Mouse (Mus musculus): ENCODE measurements around the gene Med14. TPM values are rescaled to one million over a fixed set of nuclear protein-coding genes. Genes with fewer than 3 reads are reported as not detected.

Gene Med14
- total RNA-seq (2022): 10 to 100 TPM; 21.0 to 24.9 (median 24.1) TPM

DNA sequence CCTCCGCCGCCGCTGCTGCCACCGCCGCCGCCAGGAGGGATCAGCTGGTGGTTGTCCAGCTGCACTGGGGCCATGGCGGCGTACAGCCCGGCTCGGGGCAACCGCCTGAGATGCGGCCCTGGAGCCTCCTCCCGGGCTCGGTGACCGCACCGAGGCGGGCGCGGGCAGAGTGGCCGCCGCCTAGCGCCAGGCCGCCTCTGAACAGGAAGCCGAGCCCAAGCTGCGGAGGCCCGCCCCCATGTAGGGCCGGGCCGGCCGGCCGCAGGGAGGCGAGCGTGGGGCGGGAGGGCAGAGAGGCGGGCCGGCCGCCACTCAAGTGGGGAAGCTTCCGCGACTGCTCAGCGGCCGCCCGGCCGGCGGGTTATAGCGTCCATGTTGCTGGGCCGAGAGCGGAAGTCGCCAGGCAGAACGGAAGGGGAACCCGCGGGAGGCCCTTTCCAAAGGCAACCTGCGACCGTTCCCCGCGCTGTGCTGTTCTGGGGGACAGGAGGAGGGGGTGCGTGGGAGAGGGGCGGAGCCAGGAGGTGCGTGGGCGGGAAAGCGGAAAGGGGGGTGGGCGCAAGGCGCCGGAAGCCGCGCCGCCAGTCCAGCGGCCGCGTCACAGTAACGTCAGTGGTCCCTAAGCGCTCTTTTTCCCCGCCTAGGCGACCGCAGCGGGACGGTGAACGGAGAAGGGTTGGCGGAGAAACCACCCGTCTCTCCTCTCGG is at the start of gene Med14:
Gene Med14 (minus strand): TSS at position 448 of the 708 bp plus-strand sequence.
- DNase-seq (ENCODE audit: low spot score in 2 of 2): peak; percentile 59 to 84

- DNase-seq (ENCODE audit: low spot score in 2 of 2): no peak
Observed at GRCm38 (mm10) chrX:12800559-12800958, 38.7 kb upstream of the Med14 start.

GRCm38 (mm10) chrX:12794842-12795241 is 33.0 kb upstream of the Med14 start:
- DNase-seq (ENCODE audit: low spot score in 2 of 2): no peak

DNA sequence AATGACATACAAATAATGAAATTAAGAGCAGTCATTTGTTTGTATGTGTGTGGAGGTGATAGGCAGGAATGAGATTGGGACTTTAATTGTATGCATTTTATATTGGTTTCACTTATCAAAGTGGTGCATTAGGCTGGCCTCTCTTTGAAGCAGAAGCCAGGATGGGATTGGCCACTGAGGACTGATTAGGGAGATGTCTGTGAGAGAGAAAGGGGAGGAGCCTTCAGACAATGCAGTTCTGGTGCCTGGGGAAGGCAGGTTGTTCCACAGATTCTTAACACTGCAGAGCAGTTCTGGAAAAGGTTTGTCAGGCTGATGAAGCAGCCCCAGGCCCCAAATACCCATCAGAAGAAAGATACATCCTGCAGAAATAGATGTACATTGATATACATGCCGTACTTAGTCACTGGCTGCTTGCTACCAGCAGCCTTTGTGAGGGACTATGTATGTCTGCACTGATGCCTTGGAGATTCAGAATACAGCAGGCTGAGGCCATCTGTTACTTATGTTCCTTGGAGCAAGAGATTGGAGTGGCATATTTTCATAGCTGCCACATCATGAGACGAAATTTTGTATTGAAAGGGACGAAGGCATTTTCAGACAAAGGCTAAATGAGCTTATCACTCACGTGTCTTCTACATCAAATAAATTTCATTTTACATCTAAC is 29.9 kb upstream of the Med14 start:
- no peak for DNase-seq (ENCODE audit: low spot score in 2 of 2)

- no peak for DNase-seq (ENCODE audit: low spot score in 2 of 2)
Observed at GRCm38 (mm10) chrX:12773236-12773635, 11.4 kb upstream of the Med14 start.

DNA sequence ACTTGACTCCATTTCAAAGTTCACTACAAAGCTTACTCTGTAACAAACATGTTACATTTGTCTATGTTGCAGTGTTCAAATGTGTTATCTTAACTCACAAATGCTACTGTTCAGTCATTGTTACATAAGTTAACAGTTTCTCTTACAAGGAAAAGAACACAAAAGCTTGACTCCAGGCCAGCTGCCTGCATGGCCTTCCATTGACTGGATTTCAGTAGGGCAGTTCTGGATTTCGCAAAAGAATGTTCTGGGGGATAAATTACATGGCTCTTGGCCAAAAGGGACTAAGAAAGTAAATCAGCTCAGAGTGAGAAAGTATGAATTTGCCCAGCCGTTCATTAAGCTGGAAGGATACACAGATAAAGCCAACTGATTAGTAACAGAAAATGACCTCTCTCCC is 9.7 kb upstream of the Med14 start:
- DNase-seq (ENCODE audit: low spot score in 2 of 2): no peak

DNA sequence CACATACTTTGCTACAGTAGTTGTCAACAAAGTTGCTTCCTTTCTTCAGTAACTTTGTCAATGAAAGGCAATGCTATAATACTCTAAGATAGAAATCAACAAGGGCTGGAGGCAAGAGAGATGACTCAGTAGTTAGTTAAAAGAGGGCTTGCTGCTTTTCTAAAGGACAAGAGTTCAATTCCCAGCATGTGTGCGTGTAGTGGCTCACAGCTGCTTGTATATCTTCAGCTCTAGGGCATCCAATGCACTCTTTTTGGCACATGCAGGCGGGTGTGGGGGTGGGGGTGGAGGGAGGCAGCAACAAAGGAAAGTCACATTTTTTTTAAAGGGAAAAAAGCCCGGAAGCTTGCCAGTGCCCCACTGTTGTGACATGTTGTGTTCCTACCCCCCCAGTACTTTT is 6.7 kb upstream of the Med14 start:
- no peak for DNase-seq (ENCODE audit: low spot score in 2 of 2)

- no peak for DNase-seq (ENCODE audit: low spot score in 2 of 2)
Observed at GRCm38 (mm10) chrX:12766846-12767564, 5.1 kb upstream of the Med14 start.

DNA sequence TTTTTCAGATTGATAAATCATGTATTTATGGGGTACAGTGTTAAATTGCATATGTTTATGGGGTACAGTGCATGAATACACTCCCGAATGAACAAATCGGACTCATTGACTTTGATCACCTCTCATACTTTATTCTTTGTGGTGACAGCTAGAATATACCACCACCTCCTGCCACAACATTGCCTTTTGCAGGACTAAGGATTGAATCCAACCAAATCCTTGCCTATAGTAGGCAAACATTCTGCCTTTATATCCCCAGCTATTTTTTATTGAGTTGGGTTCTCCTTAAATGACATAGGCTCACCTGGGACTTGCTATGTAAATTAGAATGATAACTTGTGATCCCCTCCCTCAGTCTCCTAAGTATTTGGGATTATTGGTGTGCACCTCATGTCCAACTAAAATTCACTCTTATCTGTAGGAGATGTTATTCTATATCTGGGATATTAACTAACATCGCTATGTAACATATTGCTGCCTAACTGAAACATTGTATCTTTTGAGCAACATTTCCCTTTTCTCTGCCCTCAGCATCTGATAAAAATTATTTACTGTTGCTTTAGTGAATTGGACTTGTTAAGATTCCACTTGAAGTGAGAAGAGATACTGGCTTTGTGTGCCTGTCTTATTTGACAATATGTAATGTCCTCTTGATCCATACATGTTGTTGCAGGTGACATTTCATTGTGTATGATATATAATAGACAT is 1.4 kb upstream of the Med14 start:
- no peak for DNase-seq (ENCODE audit: low spot score in 2 of 2)

DNA sequence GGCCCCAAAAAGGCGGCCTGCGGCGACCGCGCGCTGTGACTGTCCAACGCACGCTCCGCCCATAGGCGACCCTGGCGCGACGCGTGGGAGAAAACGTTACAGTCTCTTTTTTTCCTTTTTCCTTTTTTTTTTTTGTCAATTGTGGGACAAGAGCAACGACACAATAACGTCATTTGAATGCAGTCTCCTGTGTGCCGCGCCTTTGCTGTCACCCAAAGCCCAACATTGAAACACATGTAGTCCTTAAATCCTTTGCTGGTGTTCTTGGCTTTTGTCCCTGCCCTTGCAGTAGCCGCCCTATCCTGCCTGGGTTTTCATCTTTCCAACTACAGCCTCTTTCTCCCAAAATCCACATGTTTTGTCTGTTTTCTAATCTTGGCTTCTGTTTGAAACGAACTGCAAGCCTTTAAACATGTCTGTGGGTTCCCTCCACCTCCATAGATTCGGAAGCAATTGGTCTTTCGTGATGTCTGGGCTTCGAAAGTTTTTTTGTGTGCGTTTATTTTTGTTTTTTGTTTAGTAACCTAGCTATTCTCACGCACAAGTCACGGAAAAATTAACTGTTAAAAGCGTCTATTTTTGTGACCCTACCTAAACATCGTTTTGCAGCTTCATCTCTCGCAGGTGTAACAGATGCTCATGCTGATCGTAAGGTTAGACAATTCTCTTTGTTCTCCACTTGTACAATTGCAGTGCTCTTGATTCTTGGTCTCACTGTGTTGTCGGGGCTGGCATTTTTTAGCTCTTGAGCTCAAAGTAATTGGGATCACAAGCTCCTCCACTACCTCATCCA is 657 bp upstream of the Med14 start:
- DNase-seq (ENCODE audit: low spot score in 2 of 2): no peak

DNA sequence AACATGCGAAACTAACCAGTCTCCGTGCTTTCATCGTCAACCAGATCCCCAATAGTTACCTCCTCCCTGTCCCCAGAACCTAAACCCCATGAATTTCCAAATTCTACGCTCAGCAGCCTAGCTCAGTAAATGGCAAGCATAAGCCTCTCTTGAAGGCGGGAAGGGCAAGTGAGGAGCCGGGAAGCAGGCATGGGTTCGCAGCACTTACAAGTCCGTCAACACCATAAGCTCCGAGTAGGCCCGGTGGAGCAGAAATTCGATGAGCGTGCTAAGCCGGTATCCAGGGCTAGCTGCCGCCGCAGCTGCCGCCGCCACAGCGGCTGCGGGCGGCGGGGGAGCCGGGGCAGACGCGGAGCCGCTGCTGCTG is 631 bp downstream of the Med14 start:
- DNase-seq (ENCODE audit: low spot score in 2 of 2): no peak

GRCm38 (mm10) chrX:12760501-12760900 is 1.4 kb downstream of the Med14 start:
- DNase-seq (ENCODE audit: low spot score in 2 of 2): no peak

DNA sequence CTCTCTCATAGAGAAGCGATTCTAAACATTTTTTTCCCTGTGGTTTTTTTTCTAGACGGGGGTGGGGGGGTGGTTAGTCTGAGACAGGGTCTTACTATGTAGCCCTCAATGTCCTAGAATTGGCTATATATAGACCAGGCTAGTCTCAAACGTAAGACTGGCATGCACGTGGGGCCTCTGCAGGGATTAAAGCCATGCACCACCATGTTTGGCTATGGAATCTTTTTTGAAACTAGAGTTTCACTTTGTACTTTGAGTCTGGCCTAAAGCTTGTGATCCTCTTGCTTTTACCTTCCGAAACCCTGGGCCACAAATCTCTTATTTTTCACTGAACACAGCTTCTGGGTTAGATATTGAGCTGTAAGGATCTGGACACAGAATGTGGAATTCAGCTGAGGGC is 2.2 kb downstream of the Med14 start:
- no peak for DNase-seq (ENCODE audit: low spot score in 2 of 2)

DNA sequence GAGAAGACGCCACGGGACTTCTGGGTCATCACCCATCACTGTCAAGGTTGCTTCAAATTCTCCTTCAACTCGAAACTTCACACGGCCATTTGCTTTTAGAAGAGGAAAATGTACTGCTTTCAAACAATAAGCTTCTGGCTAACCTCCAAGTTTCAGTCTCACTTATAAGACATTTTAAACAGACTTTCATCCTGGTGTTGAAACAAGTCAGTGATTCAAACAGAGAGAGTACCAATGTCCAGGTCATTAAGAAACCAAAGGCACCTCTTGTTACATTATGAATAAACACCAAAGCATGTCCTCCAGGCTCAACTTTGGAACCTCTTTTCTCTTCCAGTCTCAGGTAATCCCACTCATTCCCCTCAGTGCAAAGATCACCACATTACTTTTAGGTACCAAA is 14.0 kb downstream of the Med14 start:
- DNase-seq (ENCODE audit: low spot score in 2 of 2): no peak

GRCm38 (mm10) chrX:12746729-12747128 is 15.1 kb downstream of the Med14 start:
- DNase-seq (ENCODE audit: low spot score in 2 of 2): no peak

GRCm38 (mm10) chrX:12740396-12740795 is 21.5 kb downstream of the Med14 start:
- no peak for DNase-seq (ENCODE audit: low spot score in 2 of 2)

GRCm38 (mm10) chrX:12716036-12716435 is 45.8 kb downstream of the Med14 start:
- DNase-seq (ENCODE audit: low spot score in 2 of 2): no peak

- DNase-seq (ENCODE audit: low spot score in 2 of 2): no peak
Observed at GRCm38 (mm10) chrX:12713796-12714195, 48.1 kb downstream of the Med14 start.

DNA sequence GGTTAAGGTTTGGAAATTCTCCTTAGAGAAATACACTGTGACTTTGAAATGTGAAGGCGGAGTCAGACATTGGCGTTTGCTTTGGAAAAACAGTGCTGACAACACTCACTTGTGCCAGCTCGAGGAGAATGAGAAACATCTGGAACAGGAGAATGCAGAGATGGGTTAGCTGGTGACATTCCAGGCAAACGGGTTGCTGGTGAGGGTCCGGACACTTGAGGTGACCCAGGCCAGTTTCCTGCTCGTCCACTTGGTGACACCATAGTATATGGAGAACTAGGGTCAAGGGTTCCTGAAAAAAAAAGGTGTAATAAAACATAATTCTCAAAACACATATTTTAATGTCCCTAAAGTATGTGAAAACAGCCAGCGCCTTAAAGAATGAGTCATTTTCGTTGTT is 75.0 kb downstream of the Med14 start:
- no peak for DNase-seq (ENCODE audit: low spot score in 2 of 2)

GRCm38 (mm10) chrX:12686071-12686470 is 75.8 kb downstream of the Med14 start:
- DNase-seq (ENCODE audit: low spot score in 2 of 2): no peak

DNA sequence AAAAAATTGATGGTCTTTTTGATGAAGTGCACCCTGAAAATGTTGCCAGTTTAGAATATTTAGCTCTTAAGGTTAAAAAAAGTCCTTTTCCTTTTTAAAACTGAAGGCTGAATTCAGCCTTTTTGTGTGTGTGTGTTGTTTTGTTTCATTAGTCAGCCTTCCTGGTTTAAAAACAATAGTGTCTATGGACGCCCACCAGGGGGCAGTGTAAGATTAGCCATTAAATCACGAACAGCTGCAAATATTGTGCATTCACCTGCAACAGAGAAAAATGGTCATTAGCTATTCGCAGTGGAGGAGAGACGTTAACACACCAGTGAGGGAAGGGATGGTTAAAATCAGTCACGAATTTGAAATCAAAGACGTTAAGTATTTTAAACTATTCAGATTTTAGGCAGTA is 84.5 kb downstream of the Med14 start:
- peak; percentile 11 to 27 for DNase-seq (ENCODE audit: low spot score in 2 of 2)
